Mouse (Mus musculus) limb, embryonic 11.5 days (tissue): Measurements from ENCODE around the gene Gm906. TPM values are rescaled to one million over a fixed set of nuclear protein-coding genes. Genes with fewer than 3 reads are reported as not detected.
"Not testable (repeated sequence)": the region's sequence is repeated elsewhere in the genome, so short reads cannot be mapped to it uniquely, and the experiment has no call there.

Experiments
- ATAC-seq: fragments of 200-750 bp; cut with Nextera tagmentation; 2 replicates; pipeline ENCODE4 v1.8.0; 2017; ENCODE audit warnings: low read depth; ENCODE audit not compliant: insufficient number of reproducible peaks, low FRiP score, low TSS enrichment
- DNase-seq: peaks from one replicate; pipeline ENCODE4 v3.0.0-alpha.2; 2015; ENCODE audit warnings: low spot score
- H3K27ac ChIP-seq: fragments of 300-500 bp; sonication (generic); replicated peaks from 2 replicates; pipeline ENCODE4 v1.5.1; 2014; ENCODE audit warnings: low read depth, mild to moderate bottlenecking, low read length
- H3K27me3 ChIP-seq: fragments of 300-500 bp; sonication (generic); 2 replicates; pipeline ENCODE4 v1.6.1; 2014; ENCODE audit warnings: mild to moderate bottlenecking, low read length, mixed read lengths; ENCODE audit not compliant: control insufficient read depth, insufficient read depth
- H3K36me3 ChIP-seq: fragments of 300-500 bp; sonication (generic); 2 replicates; pipeline ENCODE4 v1.6.1; 2014; ENCODE audit warnings: mild to moderate bottlenecking, low read length, moderate library complexity, mixed read lengths; ENCODE audit not compliant: control insufficient read depth, insufficient read depth
- H3K4me1 ChIP-seq: fragments of 300-500 bp; sonication (generic); 2 replicates; pipeline ENCODE4 v1.6.1; 2014; ENCODE audit warnings: low read length, mixed read lengths; ENCODE audit not compliant: control insufficient read depth, insufficient read depth
- H3K4me2 ChIP-seq: fragments of 300-500 bp; sonication (generic); 2 replicates; pipeline ENCODE4 v1.6.1; 2014; ENCODE audit warnings: low read depth, mild to moderate bottlenecking, moderate library complexity; ENCODE audit not compliant: severe bottlenecking
- H3K4me3 ChIP-seq: fragments of 300-500 bp; sonication (generic); 2 replicates; pipeline ENCODE4 v1.5.1; 2014; ENCODE audit warnings: low read depth, low read length
- H3K9ac ChIP-seq: fragments of 300-500 bp; sonication (generic); 2 replicates; pipeline ENCODE4 v1.6.1; 2014; ENCODE audit warnings: mild to moderate bottlenecking, low read length
- H3K9me3 ChIP-seq: fragments of 300-500 bp; sonication (generic); 2 replicates; pipeline ENCODE4 v1.6.1; 2016; ENCODE audit warnings: low read length; ENCODE audit not compliant: control insufficient read depth
- WGBS: fragments of 180-500 bp; shearing (Covaris S2); extraction: QIAGEN DNeasy Blood & Tissue Kit; methylation state at CpG from one replicate; pipeline ENCODE4 v1.1.7; 2014; 5-methylcytosine and 5-hydroxymethylcytosine counted together
- polyA plus RNA-seq: library from polyadenylated mRNA; unstranded; fragments of >200 nt; fragmentation: Nextera tagmentation; extraction: Ambion mirVana; gene quantifications from 2 replicates; pipeline ENCODE4 v1.2.1, GENCODE M21; 2014

Gm906 gene
- not detected in 2 replicates for polyA plus RNA-seq

DNA sequence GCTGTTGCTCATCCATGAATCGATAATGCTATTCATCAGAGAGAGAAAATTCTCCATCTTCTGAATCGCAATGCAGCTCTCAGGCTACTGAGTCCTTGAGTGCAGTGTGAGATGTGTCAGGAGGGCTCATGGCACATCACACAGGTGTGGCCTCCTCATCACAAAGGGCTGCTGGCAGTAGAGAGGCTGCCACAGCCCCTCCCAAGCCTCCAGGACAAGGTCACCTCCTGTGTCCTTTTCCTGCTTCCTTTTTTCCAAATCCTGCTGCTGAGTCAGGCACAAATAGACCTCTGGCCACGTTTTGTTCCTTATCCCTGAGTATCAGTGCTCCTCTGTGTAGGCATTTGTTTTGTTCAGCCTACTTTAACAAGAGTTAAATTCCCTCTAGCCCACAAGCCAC is at the start of gene Gm906:
Gene Gm906, minus strand, starts transcription at position 101 of the 400 bp plus-strand sequence.
- not testable (repeated sequence) for H3K9me3 ChIP-seq, H3K27me3 ChIP-seq, H3K4me1 ChIP-seq, H3K4me3 ChIP-seq, ATAC-seq, DNase-seq, H3K27ac ChIP-seq, H3K4me2 ChIP-seq, H3K9ac ChIP-seq, H3K36me3 ChIP-seq
- 70% methylated on average over 3 of the region's 3 CpGs for WGBS

- WGBS, result 95% methylated on average over 1 of the region's 4 CpGs
- not testable (repeated sequence) for H3K27ac ChIP-seq, H3K4me3 ChIP-seq, H3K36me3 ChIP-seq, H3K27me3 ChIP-seq, ATAC-seq, H3K4me1 ChIP-seq, H3K9ac ChIP-seq, H3K4me2 ChIP-seq, H3K9me3 ChIP-seq, DNase-seq
These were observed 33.2 kb upstream of the Gm906 start for GRCm38 (mm10) chr13:50283308-50283707.

DNA sequence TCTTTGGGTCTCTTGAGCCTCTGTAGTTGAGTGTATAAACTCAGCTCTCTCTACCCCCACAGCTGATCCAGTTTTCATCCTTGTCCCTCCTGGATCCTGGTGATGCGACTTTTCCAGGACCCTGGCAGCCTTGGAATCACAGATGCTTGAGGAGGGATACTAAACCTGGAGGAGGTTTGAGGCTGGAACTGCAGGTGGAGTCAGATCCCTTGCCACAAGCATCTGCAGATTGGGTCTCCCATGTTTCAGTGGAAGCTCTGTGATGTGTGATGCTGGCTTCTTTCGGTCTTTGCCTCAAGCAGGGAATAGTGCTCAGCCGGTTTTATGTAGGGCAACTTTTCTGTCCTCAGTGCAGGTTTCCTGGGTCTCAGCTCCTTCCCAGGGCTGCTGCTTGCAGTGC is 13.6 kb downstream of the Gm906 start:
- Histone ChIP-seq H3K27me3 (no peaks in the 10 kb centered on the region), H3K4me2 (no peak overlapping the region), H3K9ac (no peak overlapping the region), H3K36me3 (no peaks in the 10 kb centered on the region), H3K27ac (no peak overlapping the region), H3K4me3 (no peak overlapping the region), H3K9me3 (no peaks in the 10 kb centered on the region), H3K4me1 (no peaks in the 10 kb centered on the region)
- DNase-seq (no peak), ATAC-seq (no peak)
- 92% methylated on average over 3 of the region's 3 CpGs for WGBS

DNA sequence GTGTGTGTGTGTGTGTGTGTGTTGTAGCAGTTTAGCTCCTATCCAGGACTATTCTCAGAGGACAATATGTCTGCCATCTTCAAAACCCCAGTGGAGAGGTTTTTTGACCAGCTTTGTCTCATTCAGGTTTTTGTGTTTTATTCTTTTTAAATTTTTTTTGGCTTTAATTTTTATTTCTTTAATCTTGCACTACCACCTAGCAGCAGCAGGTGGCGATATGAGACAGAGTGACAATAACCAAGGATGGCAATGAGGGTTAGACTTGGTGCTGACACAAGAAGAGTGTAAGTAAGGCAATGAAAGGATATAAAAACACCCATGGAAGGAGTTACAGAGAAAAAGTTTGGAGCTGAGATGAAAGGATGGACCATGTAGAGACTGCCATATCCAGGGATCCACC is 38.3 kb downstream of the Gm906 start:
- not testable (repeated sequence) for H3K27me3 ChIP-seq, H3K4me3 ChIP-seq, H3K36me3 ChIP-seq, H3K27ac ChIP-seq, H3K4me2 ChIP-seq, H3K9me3 ChIP-seq, ATAC-seq, H3K4me1 ChIP-seq, H3K9ac ChIP-seq
- 0% methylated on average over 1 of the region's 1 CpGs for WGBS
- DNase-seq, result peak; percentile 26

GRCm38 (mm10) chr13:50210191-50210590 is 39.9 kb downstream of the Gm906 start:
- not testable (repeated sequence) for H3K27ac ChIP-seq, H3K27me3 ChIP-seq, H3K9ac ChIP-seq, H3K9me3 ChIP-seq, H3K4me1 ChIP-seq, DNase-seq, H3K4me2 ChIP-seq, ATAC-seq, H3K4me3 ChIP-seq, H3K36me3 ChIP-seq

GRCm38 (mm10) chr13:50209651-50210050 is 40.5 kb downstream of the Gm906 start:
- not testable (repeated sequence) for H3K4me3 ChIP-seq, H3K4me1 ChIP-seq, H3K27me3 ChIP-seq, DNase-seq, H3K9ac ChIP-seq, H3K4me2 ChIP-seq, H3K36me3 ChIP-seq, H3K9me3 ChIP-seq, H3K27ac ChIP-seq, ATAC-seq
- WGBS, result 98% methylated on average over 2 of the region's 2 CpGs

DNA sequence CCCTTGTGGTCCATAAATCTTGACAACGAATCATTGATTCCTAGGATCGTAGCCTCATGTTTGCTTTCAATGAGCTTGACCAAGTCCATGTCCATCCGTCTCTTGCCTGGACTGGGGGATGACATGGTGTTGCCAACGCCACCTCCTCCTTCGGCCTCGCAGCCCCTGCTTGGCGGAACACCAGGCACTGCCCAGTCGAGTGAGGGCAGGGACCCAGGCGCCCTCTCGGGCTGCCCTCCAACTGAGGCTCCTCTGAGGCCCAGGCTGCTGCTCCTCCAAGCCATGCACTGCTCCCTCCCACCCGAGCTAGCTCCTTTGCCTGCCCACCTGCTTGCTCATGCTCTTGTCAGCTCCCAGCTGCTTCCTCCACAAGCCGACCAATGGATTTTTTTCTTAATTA is 42.1 kb downstream of the Gm906 start:
- Histone ChIP-seq H3K4me3 (no peak overlapping the region), H3K9me3 (no peaks in the 10 kb centered on the region), H3K4me1 (no peaks in the 10 kb centered on the region), H3K36me3 (no peaks in the 10 kb centered on the region), H3K9ac (no peak overlapping the region), H3K27ac (no peak overlapping the region), H3K27me3 (no peaks in the 10 kb centered on the region), H3K4me2 (no peak overlapping the region)
- DNase-seq (no peak), ATAC-seq (no peak)
- WGBS, result 89% methylated on average over 12 of the region's 12 CpGs

- not testable (repeated sequence) for H3K4me2 ChIP-seq, DNase-seq, H3K4me3 ChIP-seq, ATAC-seq, H3K27ac ChIP-seq, H3K27me3 ChIP-seq, H3K9ac ChIP-seq, H3K4me1 ChIP-seq, H3K36me3 ChIP-seq, H3K9me3 ChIP-seq
These were observed 53.3 kb downstream of the Gm906 start for GRCm38 (mm10) chr13:50196831-50197230.
